Mouse (Mus musculus) gastrocnemius, postnatal 25 days (tissue): ENCODE data around the gene Usp38. TPM values are rescaled to one million over a fixed set of nuclear protein-coding genes. Genes with fewer than 3 reads are reported as not detected.

ENCODE experiments used
- DNase-seq: peaks from one replicate; pipeline ENCODE4 v3.0.0; 2022
- total RNA-seq, 2 experiments: library from RNA; stranded (reverse); gene quantifications; 1 replicate in 1 of 2; 2 replicates in 1 of 2; pipeline ENCODE4 v1.2.3; 2021

Gene Usp38
- total RNA-seq, 2 experiments from 2014 or later: 16.8 to 17.8 TPM

DNA sequence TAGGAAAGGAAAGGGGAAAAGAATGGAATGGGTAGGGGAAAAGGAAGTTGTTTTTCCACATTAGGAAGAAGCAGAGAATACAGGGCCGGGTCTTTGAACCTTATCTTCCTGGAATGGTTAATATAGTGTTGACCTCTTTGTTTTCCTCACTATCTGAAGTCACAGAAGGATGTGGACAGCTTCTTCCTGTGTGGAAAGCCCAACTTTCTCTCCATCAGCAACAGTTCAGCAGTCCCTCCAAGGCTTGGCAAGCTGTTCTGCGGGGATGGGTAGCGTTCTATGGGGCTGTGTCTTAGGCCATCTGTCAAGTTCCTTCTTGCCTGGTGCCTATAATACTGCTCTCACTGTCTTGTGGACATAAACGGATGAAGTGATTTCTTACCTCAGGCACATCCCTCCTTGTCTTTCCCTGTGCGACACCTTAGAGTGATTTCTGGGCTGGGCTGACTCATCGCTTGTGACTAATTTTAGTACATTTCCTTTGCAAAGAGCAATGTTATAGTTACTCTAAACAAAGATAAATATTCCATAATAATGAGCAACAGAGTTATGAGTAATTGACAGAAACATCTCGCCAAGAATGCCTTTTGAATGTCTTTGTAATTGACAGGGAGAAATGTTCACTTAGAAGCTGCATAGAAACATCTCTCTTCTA lies 52.7 kb downstream of the Usp38 start:
- no peak for DNase-seq

DNA sequence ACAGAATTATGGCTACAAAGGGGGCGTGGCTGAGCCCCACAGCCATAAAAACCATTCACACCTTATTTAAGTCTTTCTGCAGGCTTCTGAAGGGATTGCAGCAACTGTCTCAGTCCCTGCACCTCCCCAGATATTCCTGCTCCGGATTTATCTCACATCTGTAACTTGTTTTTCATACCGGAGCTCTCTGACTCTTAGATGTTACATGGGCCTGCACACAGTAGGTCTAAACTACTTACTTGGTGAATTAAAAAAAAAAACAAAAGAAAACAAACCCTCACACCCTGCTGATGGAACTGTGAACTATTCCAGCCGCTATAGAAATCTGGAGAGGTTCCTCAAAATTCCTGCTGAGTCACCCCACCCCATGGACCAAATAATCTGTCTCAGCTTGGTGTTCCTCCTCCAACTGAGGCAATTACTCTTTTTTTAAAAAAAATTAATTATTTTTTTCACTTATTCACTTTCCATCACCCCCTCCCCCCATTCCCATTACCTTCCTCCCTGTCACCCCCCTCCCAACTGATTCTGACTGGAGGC lies 53.6 kb downstream of the Usp38 start:
- no peak for DNase-seq

DNA sequence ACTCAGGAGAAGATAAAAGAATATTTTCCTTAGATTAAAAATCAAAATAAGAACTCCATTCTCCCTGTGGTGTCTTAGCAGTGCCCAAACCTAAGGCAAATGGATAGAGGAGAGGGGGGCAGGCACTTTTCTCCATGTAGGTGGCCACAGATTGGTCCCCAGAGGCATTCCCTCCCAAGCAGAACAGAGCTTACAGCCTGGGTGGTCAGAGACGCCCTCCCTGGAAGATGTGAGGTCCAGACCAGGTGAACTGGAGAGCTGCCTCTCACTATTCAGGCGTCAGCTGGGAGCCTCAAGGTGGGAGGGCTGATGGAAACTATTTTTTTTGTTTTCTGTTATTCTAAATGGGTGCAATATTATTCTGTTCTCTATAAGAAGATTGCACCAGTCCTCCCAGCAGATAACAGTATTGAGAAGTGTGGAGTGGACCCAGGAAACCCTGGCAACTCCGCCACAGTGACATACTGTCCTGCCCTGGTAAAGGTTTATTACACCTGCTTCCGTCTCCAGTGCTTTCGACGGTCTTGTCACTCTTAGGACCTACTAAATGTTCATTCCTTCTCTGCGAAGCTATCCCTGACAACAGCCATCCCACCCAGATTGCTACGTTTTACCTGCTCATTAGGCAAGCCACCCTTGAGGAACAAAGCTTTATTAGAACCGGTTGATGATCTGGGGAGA lies 55.0 kb downstream of the Usp38 start:
- DNase-seq: no peak

DNA sequence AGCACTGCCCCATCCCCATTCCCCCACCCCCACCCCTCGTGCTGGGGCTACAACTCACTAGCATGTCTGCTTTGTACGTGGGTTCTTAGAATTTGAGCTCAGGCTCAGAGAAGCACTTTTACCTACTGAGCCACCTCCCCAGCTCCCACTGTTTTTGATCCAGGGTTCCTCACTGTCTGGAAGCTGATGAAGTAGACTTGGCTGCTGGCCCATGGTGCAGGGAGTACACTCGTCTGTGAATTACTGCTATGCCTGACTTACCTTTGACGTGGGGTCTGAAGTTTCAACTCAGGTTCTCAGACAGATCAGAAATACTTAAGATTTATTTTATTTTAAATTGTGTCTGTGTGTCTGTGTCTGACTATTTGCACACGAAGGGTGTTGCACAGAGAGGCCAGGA lies 57.0 kb downstream of the Usp38 start:
- no peak for DNase-seq

DNA sequence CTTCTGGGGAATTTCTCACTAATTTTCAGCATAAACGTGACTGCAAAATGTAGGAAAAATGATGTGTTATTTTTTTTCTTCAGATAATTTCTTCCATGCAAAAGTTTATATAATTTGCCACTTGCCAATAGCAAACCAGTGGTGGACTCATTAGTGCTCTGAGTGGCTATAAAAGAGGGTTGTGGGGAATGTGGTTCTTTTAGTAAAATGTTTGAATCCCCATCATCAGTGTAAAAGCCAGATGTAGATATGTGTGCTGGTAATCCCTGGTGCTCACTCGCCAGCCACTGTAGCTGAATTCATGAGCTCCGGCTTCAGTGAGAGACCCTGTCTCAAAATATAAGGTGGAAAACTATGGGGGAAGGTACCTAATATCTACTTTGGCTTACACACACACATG lies 61.8 kb downstream of the Usp38 start:
- no peak for DNase-seq

DNA sequence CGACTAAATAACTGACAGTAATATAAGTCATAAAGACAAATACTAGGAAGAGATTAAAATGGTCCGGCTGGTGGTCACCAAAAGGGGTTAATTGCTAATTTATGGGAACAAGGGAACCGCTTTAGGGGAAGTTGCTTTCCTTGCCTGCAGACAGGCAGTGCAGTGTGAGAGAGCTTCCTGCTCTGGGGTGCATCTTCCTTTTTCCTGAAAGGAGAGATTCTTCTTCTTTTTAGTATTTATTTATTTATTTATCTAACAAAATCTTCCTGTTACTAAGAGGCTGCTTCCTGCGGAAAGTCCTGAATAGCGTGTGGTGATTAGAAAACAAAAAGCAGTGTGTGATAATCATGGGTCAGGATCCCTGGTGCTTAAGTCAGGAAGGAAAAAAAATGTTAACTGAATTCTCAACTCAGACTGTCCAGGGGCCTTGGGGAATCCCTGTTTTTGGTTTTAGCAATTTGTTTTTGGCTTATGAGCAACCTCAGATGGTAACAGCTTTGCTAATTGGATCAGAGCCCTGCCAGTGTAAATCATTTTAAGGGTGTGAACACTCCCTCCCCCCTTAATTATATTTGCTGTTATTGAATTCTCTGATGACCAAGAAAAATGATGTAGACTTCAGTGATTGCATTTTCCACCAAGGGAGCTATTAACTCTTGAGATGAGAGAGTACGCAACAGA lies 62.4 kb downstream of the Usp38 start:
- DNase-seq: no peak

DNA sequence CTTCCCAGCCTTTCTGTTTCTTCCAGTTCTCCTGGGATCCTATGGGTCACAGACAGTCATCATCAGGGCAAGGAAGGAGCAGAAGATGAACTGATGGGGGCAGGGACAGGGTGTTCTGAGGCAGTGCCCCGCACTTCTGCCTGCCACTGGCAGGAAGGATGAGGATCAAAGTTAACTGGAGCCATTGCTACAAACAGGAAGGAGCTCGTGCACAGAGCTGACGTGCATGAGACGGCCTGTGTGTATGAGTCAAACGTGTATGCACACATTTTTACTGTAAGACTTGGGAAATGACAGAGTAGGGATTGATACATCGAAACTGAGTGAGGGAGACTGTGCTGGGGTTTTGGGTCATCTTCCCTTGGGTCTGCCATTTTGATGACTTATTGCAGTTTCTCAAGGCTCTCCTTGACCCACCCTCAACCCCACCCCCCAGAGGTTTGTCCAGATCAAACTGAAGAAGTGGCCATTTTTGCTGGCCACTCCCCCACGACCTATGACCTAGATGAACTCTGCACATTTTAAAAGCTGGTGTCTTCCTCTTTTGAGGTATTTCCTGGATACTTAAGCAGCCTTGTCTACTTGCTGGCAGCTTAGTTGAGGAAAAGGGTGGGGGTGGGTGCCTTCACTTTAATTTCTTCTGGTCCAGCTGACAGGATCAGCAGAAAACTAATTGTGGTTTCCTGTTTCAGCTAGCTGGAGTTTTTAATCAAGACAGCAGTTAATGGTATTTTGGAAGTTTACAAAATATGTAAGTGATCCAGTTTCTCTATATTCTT lies 66.1 kb downstream of the Usp38 start:
- no peak for DNase-seq

DNA sequence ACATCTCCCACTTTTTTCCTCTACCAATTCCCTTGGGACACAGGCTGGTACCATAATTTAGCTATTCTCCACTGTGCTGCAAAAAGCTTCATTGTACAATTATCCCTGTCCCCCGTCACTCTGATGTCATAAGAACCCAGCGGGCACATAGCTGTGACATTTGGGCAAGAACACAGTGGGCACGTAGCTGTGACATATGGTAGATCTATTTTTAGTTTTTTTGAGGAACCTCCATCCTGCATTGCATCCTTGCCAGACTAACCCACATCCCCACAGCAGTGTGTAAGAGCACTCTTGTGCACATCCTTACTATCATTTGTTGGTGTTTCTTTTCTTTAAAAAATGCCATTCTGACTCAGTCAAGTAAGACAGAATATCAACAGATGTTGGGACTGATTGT lies 71.0 kb downstream of the Usp38 start:
- no peak for DNase-seq

DNA sequence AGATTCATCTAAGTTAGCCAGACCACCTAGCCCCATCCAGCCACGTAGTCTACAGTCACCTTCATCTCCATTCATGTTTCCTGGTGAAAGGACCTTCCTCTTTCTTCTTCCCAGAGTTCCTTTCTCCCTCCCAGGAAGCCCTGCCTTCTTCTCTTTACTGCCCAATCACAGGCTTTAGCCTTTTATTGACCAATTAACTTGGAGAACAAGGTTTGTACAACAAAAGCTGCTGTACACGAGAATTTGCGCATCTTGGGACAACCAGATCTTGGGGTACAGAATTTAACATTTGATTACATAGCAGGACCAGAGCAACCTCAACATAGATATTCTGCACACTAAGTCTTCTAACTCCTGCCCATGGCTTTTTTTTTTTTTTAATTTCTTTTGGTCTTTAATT lies 73.1 kb downstream of the Usp38 start:
- no peak for DNase-seq

DNA sequence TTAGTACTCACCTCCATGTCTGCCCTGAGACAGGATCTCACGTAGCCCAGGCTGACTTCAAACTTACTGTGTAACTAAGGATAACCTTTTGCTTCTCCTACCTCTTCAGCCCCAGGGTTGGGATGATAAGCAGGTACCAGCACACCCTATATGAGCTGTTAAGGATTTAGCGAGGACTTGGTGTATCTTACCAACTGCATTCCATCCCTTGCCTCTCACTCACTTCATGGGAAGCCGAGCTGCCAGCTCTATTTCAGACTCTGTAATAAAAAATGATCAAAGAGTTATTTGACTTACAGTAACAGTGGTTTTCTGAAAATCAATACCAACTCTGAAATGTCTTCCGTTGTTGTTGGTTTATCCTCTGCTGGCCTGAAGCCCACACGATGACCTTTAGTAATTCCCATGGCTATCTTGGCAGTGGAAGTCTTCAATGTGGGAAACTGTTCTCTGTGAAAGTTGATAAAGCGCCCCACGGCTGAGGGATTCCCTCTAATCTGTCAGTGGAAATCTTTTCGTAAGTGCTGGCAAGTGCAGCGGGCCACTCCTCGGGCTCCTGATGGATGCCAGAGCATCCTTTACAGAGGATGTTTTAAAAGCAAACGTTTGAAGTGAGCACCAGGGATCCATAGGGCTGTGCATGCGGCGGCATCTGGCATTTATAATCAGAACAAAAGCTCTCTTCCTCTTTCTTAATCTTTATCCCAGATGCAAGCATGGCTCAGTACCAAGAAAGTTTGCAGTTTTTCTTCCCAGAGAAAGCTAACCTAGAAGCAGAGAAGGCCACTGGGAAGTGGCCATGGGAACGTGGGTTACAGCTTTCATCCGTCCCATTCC lies 76.7 kb downstream of the Usp38 start:
- peak; percentile 19 for DNase-seq

Other genes with a start within 250 kb of the Usp38 start
- 1 to 10 TPM; 9.4 to 9.8 TPM for gene Gab1, start 134.4 kb downstream of the Usp38 start, total RNA-seq